Comparison of ENCODE assay signal across 8 mouse cellular contexts in the genomic region with DNA sequence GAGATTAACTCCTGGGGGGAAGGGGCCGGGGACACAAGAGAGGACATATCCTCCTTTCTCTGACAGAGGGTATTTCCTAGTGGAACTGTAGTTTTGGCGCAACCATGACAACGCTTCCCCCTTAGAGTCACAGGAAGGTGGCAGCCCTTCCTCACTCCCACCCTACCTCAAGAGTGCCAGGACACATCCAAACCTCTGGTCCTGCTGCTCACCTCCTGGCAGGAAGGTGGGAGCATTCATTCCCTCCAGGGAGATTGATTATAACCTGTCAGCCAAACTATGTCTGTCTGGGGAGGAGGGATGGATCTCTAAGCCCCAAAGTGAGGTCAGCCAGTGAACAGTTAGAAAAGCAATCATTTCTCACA. TPM values are rescaled to one million over a fixed set of nuclear protein-coding genes. Genes with fewer than 3 reads are reported as not detected.
A peak's percentile ranks its signal among the peaks of the same experiment; 100 is the strongest.
DNase-seq lines count a peak whose midpoint lies in the region; ATAC-seq and TF ChIP-seq lines count a peak whose summit lies in the region.

No protein-coding gene starts in this region.

- no peak overlapping the region for H3K9ac ChIP-seq in hindbrain, embryonic 14.5 days
- no peak overlapping the region for H3K9ac ChIP-seq in liver, embryonic 11.5 days (ENCODE audit: low read depth, low read length)

- 58% methylated on average over 3 of the region's 3 CpGs for WGBS in embryonic facial prominence, embryonic 10.5 days
- WGBS in hindbrain, embryonic 14.5 days: 64% methylated on average over 3 of the region's 3 CpGs
- 39% methylated on average over 3 of the region's 3 CpGs for WGBS in liver, embryonic 11.5 days
- 72% methylated on average over 3 of the region's 3 CpGs for WGBS in small intestine, adult 2 months

- intact Hi-C loops in gastrocnemius, postnatal 36 days (cut with DNase I): loop anchor here (2.0 kb wide), 1 partner anchor 87 kb away; no protein-coding TSS in a partner anchor

- H3K4me2 ChIP-seq in hindbrain, embryonic 14.5 days (replicated peaks): peak overlapping the region; percentile 97
- H3K4me2 ChIP-seq in liver, embryonic 11.5 days: peak overlapping the region; percentile 89

- peaks cover 36% of the 10 kb centered on the region for H3K4me1 ChIP-seq in embryonic facial prominence, embryonic 10.5 days
- peaks cover 12% of the 10 kb centered on the region; the same call in 1 of the 2 replicates for H3K4me1 ChIP-seq in hindbrain, embryonic 14.5 days (replicated peaks; ENCODE audit: control insufficient read depth, insufficient read depth, low read length)
- H3K4me1 ChIP-seq in liver, embryonic 11.5 days (replicated peaks; ENCODE audit: control insufficient read depth, insufficient read depth, low read length): peaks cover 10% of the 10 kb centered on the region
- peaks cover 3% of the 10 kb centered on the region; the same call in 1 of the 2 replicates for H3K4me1 ChIP-seq in small intestine, adult 2 months (ENCODE audit: control insufficient read depth, insufficient read depth, insufficient read length, low read length)

- no peak for ATAC-seq in hindbrain, embryonic 14.5 days (ENCODE audit: low FRiP score)
- ATAC-seq in liver, embryonic 11.5 days (replicated peaks; ENCODE audit: low FRiP score): no peak

- no peaks in the 10 kb centered on the region for H3K9me3 ChIP-seq in embryonic facial prominence, embryonic 10.5 days
- no peaks in the 10 kb centered on the region for H3K9me3 ChIP-seq in hindbrain, embryonic 14.5 days (ENCODE audit: control insufficient read depth, low read length)
- H3K9me3 ChIP-seq in liver, embryonic 11.5 days (ENCODE audit: control insufficient read depth, low read length): no peaks in the 10 kb centered on the region

- no peak for TF ChIP-seq CTCF in small intestine, adult 2 months (IDR thresholded peaks at IDR 0.05; ENCODE audit: extremely low read depth, insufficient read length, insufficient replicate concordance, low read depth, low read length)

- H3K27me3 ChIP-seq in embryonic facial prominence, embryonic 10.5 days (replicated peaks; ENCODE audit: low read depth, poor library complexity, severe bottlenecking): peaks cover 52% of the 10 kb centered on the region
- H3K27me3 ChIP-seq in hindbrain, embryonic 14.5 days (ENCODE audit: control insufficient read depth, insufficient read depth, low read length): peaks cover 15% of the 10 kb centered on the region; the same call in 1 of the 2 replicates
- H3K27me3 ChIP-seq in liver, embryonic 11.5 days (replicated peaks; ENCODE audit: control insufficient read depth, insufficient read depth, low read length): peaks cover 50% of the 10 kb centered on the region
- no peaks in the 10 kb centered on the region for H3K27me3 ChIP-seq in small intestine, adult 2 months (ENCODE audit: control insufficient read depth, insufficient read depth, low read length)

- H3K4me3 ChIP-seq in embryonic facial prominence, embryonic 10.5 days: peak overlapping the region; percentile 75
- H3K4me3 ChIP-seq in hindbrain, embryonic 14.5 days (replicated peaks; ENCODE audit: low read length): no peak overlapping the region
- H3K4me3 ChIP-seq in liver, embryonic 11.5 days (ENCODE audit: low read depth, low read length): peak overlapping the region; percentile 59
- H3K4me3 ChIP-seq in small intestine, adult 2 months (ENCODE audit: low read depth, low read length): peak overlapping the region; percentile 17

- DNase-seq in gastrocnemius, postnatal 25 days: peak; percentile 17
- DNase-seq in gastrocnemius, postnatal 10 days: no peak
- no peak for DNase-seq in embryonic facial prominence, embryonic 10.5 days (ENCODE audit: low spot score)
- no peak for DNase-seq in hindbrain, embryonic 14.5 days (ENCODE audit: low spot score)
- DNase-seq in liver, embryonic 11.5 days (ENCODE audit: low spot score): no peak
- DNase-seq in frontal cortex, postnatal 14 days (ENCODE audit: low spot score in 2 of 2): no peak
- no peak for DNase-seq in gastrocnemius, postnatal 36 days

- no peak overlapping the region for H3K27ac ChIP-seq in embryonic facial prominence, embryonic 10.5 days (replicated peaks)
- H3K27ac ChIP-seq in hindbrain, embryonic 14.5 days: no peak overlapping the region
- peak overlapping the region; percentile 91; the same call in 1 of the 2 replicates for H3K27ac ChIP-seq in liver, embryonic 11.5 days (ENCODE audit: low read depth, low read length)
- H3K27ac ChIP-seq in small intestine, adult 2 months (ENCODE audit: insufficient read depth, low read depth, low read length): peak overlapping the region; percentile 93

- H3K36me3 ChIP-seq in embryonic facial prominence, embryonic 10.5 days (replicated peaks): no peaks in the 10 kb centered on the region
- no peaks in the 10 kb centered on the region for H3K36me3 ChIP-seq in hindbrain, embryonic 14.5 days (replicated peaks; ENCODE audit: control insufficient read depth, insufficient read depth)
- H3K36me3 ChIP-seq in liver, embryonic 11.5 days (ENCODE audit: control insufficient read depth, insufficient read depth, low read length): no peaks in the 10 kb centered on the region
- H3K36me3 ChIP-seq in small intestine, adult 2 months (ENCODE audit: control insufficient read depth, insufficient read depth, low read length): peaks cover 7% of the 10 kb centered on the region; the same call in 1 of the 2 replicates

- TF ChIP-seq POLR2A in small intestine, adult 2 months (IDR thresholded peaks at IDR 0.05; ENCODE audit: low read depth, low read length): no peak

RNA-seq across cellular contexts. Expression of gene Bhlhe40, which starts 2.4 kb away (rescaled TPM):
- 10 to 100 TPM; 61.9 to 69.2 TPM for total RNA-seq in gastrocnemius, postnatal 25 days (2021)
- 10 to 100 TPM; 60.4 to 64.9 TPM for total RNA-seq in gastrocnemius, postnatal 10 days (2021)
- polyA plus RNA-seq in embryonic facial prominence, embryonic 10.5 days (2016; fragmentation: Nextera tagmentation; extraction: Ambion mirVana): 1.3 and 1.4 TPM in 2 replicates
- 4.8 and 5.8 TPM in 2 replicates for polyA plus RNA-seq in hindbrain, embryonic 14.5 days (2014; fragmentation: Nextera tagmentation; extraction: Ambion mirVana)
- 8.3 and 8.9 TPM in 2 replicates for polyA plus RNA-seq in liver, embryonic 11.5 days (2014; fragmentation: Nextera tagmentation; extraction: Ambion mirVana)
- polyA plus RNA-seq in small intestine, adult 2 months (2012; rRNA removed): 10.7 and 22.2 TPM in 2 replicates
- total RNA-seq in gastrocnemius, postnatal 36 days (2021): 100 to 1,000 TPM in 1 of 2 experiments, 10 to 100 TPM in 1; 71.8 to 106 TPM

Comparison
In these comparisons a context has a peak if more than half of its experiments do, and no peak if none do; other contexts are left out.
1. H3K27ac ChIP-seq: peak in liver, embryonic 11.5 days (single experiment) and small intestine, adult 2 months (single experiment); none in embryonic facial prominence, embryonic 10.5 days (single experiment) and hindbrain, embryonic 14.5 days (single experiment).